Mouse (Mus musculus): ENCODE data around the gene Foxd4. TPM values are rescaled to one million over a fixed set of nuclear protein-coding genes. Genes with fewer than 3 reads are reported as not detected.

The Foxd4 gene
- polyA plus RNA-seq, 1 experiment from 2014 or later = not detected

Small RNA genes within 50 kb of the gene (microRNA-seq; reads per million reads assigned to microRNA genes)
- not detected for gene Mir3084-1

Other genes with a start within 250 kb of the Foxd4 start
- 8.5 and 10.3 TPM in 2 replicates for gene Tmem252, start 227.2 kb downstream of the Foxd4 start, polyA plus RNA-seq (2015; fragmentation: Nextera tagmentation; extraction: Ambion mirVana)
- gene Pgm5, start 39.3 kb downstream of the Foxd4 start, polyA plus RNA-seq (2015; fragmentation: Nextera tagmentation; extraction: Ambion mirVana) = 1.5 and 1.6 TPM in 2 replicates
- 288 and 300 TPM in 2 replicates for gene Gm10053, start 25.5 kb downstream of the Foxd4 start, polyA plus RNA-seq (2015; fragmentation: Nextera tagmentation; extraction: Ambion mirVana)
- 17.7 and 23.3 TPM in 2 replicates for gene Cbwd1, start 60.4 kb upstream of the Foxd4 start, polyA plus RNA-seq (2015; fragmentation: Nextera tagmentation; extraction: Ambion mirVana)
- gene Dock8, start 98.3 kb upstream of the Foxd4 start, polyA plus RNA-seq (2015; fragmentation: Nextera tagmentation; extraction: Ambion mirVana) = 3.9 and 6.2 TPM in 2 replicates